Mouse (Mus musculus): ENCODE measurements around the gene Tcf23. TPM values are rescaled to one million over a fixed set of nuclear protein-coding genes. Genes with fewer than 3 reads are reported as not detected.

Tcf23 gene
- polyA plus RNA-seq, 1 experiment = not detected

DNA sequence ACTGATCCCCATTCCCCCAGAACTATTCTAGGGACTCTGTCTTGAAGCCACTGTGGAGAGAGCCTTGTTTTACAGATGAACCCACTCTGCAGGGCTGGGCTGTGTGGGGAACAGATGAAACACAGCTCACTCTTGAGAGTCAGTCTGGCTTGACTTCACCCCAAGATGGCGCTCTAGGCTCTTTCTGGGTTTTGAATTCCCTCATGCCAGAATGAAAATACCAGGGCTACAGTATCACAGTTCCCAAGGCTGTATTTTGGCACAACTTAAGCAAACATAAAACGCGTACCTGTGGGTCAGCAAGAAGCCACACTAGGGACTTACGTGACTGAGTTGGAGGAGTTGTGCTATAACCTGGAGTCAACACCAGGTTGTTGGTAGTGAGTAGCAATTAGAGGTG lies 38.3 kb upstream of the Tcf23 start:
- peak; percentile 73 for DNase-seq (ENCODE audit: low read depth)
- TF ChIP-seq POLR2A (IDR thresholded peaks at IDR 0.05; ENCODE audit: borderline replicate concordance, extremely low read depth, insufficient read depth, insufficient read length, poor library complexity, severe bottlenecking) = no peak
- TF ChIP-seq CTCF (IDR thresholded peaks at IDR 0.05; ENCODE audit: borderline replicate concordance, extremely low read depth, insufficient read depth, insufficient read length) = peak; percentile 70; the same call in 1 of the 2 replicates

DNA sequence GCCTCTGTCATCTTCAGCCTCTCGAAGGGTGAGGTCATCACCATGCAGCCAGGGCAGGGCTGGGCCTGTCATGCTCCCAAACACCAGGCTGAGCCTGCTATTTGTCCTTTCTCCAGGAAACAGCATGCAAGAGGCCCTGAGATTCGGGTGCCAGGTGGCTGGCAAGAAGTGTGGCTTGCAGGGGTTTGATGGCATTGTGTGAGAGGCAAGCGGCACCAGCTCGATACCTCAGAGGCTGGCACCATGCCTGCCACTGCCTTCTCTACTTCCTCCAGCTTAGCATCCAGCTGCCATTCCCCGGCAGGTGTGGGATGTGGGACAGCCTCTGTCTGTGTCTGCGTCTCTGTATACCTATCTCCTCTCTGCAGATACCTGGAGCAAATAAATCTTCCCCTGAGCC lies 37.6 kb upstream of the Tcf23 start:
- DNase-seq (ENCODE audit: low read depth) = no peak
- TF ChIP-seq CTCF (IDR thresholded peaks at IDR 0.05; ENCODE audit: borderline replicate concordance, extremely low read depth, insufficient read depth, insufficient read length) (no peak), POLR2A (IDR thresholded peaks at IDR 0.05; ENCODE audit: borderline replicate concordance, extremely low read depth, insufficient read depth, insufficient read length, poor library complexity, severe bottlenecking) (no peak)

GRCm38 (mm10) chr5:30931378-30931777 lies 37.1 kb upstream of the Tcf23 start:
- no peak for DNase-seq (ENCODE audit: low read depth)
- no peak for TF ChIP-seq POLR2A (IDR thresholded peaks at IDR 0.05; ENCODE audit: borderline replicate concordance, extremely low read depth, insufficient read depth, insufficient read length, poor library complexity, severe bottlenecking)
- no peak for TF ChIP-seq CTCF (IDR thresholded peaks at IDR 0.05; ENCODE audit: borderline replicate concordance, extremely low read depth, insufficient read depth, insufficient read length)

DNA sequence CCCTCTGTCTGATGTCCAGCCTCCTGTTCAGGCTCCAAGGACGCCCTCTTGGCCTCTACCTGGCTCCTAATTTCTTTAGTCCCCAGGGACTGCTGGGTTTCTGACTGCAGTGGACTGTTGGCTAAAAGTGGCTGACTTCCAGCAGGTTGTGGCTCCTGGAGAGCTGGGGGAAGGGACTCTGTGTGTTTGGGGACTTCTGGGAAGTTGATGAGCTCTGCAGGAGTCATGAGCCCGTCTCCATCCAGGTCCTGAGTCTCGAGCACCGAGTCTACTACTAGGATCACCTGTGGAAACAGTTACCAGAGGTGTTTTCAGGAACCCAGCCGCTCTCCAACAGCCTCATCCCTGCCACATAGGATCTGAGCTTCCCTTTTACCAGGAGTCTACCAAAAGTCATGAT lies 34.8 kb upstream of the Tcf23 start:
- no peak for DNase-seq (ENCODE audit: low read depth)
- no peak for TF ChIP-seq POLR2A (IDR thresholded peaks at IDR 0.05; ENCODE audit: borderline replicate concordance, extremely low read depth, insufficient read depth, insufficient read length, poor library complexity, severe bottlenecking)

DNA sequence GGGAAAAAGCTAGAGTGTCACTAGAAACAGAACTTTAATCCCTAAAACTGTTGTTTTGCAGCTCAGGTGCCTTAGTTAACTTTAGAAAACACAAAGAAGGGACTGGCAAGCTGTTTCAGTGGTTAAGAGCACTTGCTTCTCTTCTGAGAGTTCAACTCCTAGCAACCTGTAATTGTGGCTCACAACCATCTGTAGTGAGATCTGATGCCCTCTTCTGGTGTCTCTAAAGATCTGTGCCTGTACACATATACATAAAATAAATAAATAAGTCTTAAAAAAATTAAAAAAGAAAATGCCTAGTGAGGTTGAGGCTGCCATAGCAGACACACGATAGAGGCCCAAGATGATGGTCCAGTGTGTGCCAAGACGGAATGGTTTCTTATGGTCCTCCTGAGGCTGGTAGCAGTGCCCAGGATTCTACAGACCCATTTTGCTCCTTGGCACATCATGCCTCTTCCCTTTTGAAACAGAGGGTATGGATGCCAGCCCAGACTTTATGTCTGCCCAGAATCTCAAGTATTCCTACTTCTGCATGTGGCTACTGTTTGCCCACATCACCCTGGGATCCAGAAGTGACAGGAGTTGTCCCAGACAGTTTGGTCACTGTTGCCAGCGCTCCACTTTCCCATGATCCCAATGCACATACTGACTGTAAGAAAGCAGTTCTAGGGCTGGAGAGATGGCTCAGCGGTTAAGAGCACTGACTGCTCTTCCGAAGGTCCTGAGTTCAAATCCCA lies 33.6 kb upstream of the Tcf23 start:
- TF ChIP-seq POLR2A (IDR thresholded peaks at IDR 0.05; ENCODE audit: borderline replicate concordance, extremely low read depth, insufficient read depth, insufficient read length, poor library complexity, severe bottlenecking) = no peak
- no peak for TF ChIP-seq CTCF (IDR thresholded peaks at IDR 0.05; ENCODE audit: borderline replicate concordance, extremely low read depth, insufficient read depth, insufficient read length)
- no peak for DNase-seq (ENCODE audit: low read depth)

- no peak for DNase-seq (ENCODE audit: low read depth)
- TF ChIP-seq CTCF (IDR thresholded peaks at IDR 0.05; ENCODE audit: borderline replicate concordance, extremely low read depth, insufficient read depth, insufficient read length) = no peak
- no peak for TF ChIP-seq POLR2A (IDR thresholded peaks at IDR 0.05; ENCODE audit: borderline replicate concordance, extremely low read depth, insufficient read depth, insufficient read length, poor library complexity, severe bottlenecking)
Measured at GRCm38 (mm10) chr5:30943004-30943403, 25.5 kb upstream of the Tcf23 start.

GRCm38 (mm10) chr5:30944344-30944743 lies 24.1 kb upstream of the Tcf23 start:
- TF ChIP-seq POLR2A (IDR thresholded peaks at IDR 0.05; ENCODE audit: borderline replicate concordance, extremely low read depth, insufficient read depth, insufficient read length, poor library complexity, severe bottlenecking) (no peak), CTCF (IDR thresholded peaks at IDR 0.05; ENCODE audit: borderline replicate concordance, extremely low read depth, insufficient read depth, insufficient read length) (no peak)
- DNase-seq (ENCODE audit: low read depth) = no peak

GRCm38 (mm10) chr5:30944956-30945781 lies 23.3 kb upstream of the Tcf23 start, which contains the start of gene Cgref1:
TSS of gene Cgref1 (minus strand) at chr5:30945591.
- peak; percentile 53; the same call in 1 of the 2 replicates for TF ChIP-seq CTCF (IDR thresholded peaks at IDR 0.05; ENCODE audit: borderline replicate concordance, extremely low read depth, insufficient read depth, insufficient read length)
- TF ChIP-seq POLR2A (IDR thresholded peaks at IDR 0.05; ENCODE audit: borderline replicate concordance, extremely low read depth, insufficient read depth, insufficient read length, poor library complexity, severe bottlenecking) = 0 out of 2 replicates have a peak, but pooled peaks have one; percentile 20
- peak; percentile 77 for DNase-seq (ENCODE audit: low read depth)

DNA sequence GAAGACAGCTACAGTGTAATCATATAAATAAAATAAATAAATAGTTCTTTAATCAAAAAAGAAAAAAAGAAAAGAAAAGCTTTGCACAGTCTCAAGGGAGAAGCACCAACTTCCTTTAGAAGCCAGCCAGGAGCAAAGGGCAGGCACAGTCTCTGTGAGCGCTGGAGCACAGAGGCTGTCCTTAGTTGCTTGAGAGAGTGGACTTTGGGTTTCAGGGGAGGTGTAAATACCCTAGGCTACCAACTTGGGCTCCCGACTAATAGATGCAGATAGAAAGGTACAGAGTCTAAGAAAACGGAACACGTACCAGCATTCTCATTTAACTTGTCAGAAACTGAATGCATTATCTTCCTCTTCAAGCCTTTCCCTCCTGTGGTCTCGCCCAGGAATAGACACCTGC lies 19.8 kb upstream of the Tcf23 start:
- DNase-seq (ENCODE audit: low read depth) = no peak
- TF ChIP-seq CTCF (IDR thresholded peaks at IDR 0.05; ENCODE audit: borderline replicate concordance, extremely low read depth, insufficient read depth, insufficient read length) (no peak), POLR2A (IDR thresholded peaks at IDR 0.05; ENCODE audit: borderline replicate concordance, extremely low read depth, insufficient read depth, insufficient read length, poor library complexity, severe bottlenecking) (no peak)

- TF ChIP-seq CTCF (IDR thresholded peaks at IDR 0.05; ENCODE audit: borderline replicate concordance, extremely low read depth, insufficient read depth, insufficient read length) (peak; percentile 9; the same call in 1 of the 2 replicates), POLR2A (IDR thresholded peaks at IDR 0.05; ENCODE audit: borderline replicate concordance, extremely low read depth, insufficient read depth, insufficient read length, poor library complexity, severe bottlenecking) (peak; percentile 42; the same call in 1 of the 2 replicates)
- DNase-seq (ENCODE audit: low read depth) = peak; percentile 96
Measured at GRCm38 (mm10) chr5:30949654-30950326, 18.7 kb upstream of the Tcf23 start.

- TF ChIP-seq CTCF (IDR thresholded peaks at IDR 0.05; ENCODE audit: borderline replicate concordance, extremely low read depth, insufficient read depth, insufficient read length) = no peak
- TF ChIP-seq POLR2A (IDR thresholded peaks at IDR 0.05; ENCODE audit: borderline replicate concordance, extremely low read depth, insufficient read depth, insufficient read length, poor library complexity, severe bottlenecking) = no peak
- DNase-seq (ENCODE audit: low read depth) = no peak
Measured at GRCm38 (mm10) chr5:30950451-30950850, 18.0 kb upstream of the Tcf23 start.

Measured in brain, embryonic 14.5 days (tissue).